21 mouse cellular contexts compared by ENCODE assay signal in genomic region chr19:17336646-17337045, GRCm38 (mm10). TPM values are rescaled to one million over a fixed set of nuclear protein-coding genes. Genes with fewer than 3 reads are reported as not detected.
DNase-seq lines count a peak whose midpoint lies in the region; ATAC-seq and TF ChIP-seq lines count a peak whose summit lies in the region.
"Had no signal": no experiment of that assay in that cellular context is flagged by ENCODE, and none has a peak within 500 bp of the region (broad histone marks: within the 10 kb centered on the region; RNA-seq: fewer than 3 reads in every experiment).

No protein-coding gene starts in this region.

- DNase-seq in heart, adult 11 months, result peak; percentile 35
- peak; percentile 64 for DNase-seq in kidney, postnatal 0 days (ENCODE audit: low spot score)
- DNase-seq in kidney, adult 18-20 months, result no peak
- DNase-seq in c-Kit-positive CD71-positive TER-119-positive erythroid progenitor cells, embryonic 14.5 days (ENCODE audit: low spot score), result no peak
- DNase-seq in spleen, postnatal 36 days (ENCODE audit: low spot score in 2 of 2), result no peak
- DNase-seq: adrenal gland, postnatal 25 days; cerebellum, adult 11 months; cerebellum, postnatal 36 days; heart, postnatal 10 days; kidney, postnatal 4 days; left cerebral cortex, postnatal 4 days; lung, adult 2 months; spleen, adult 18-20 months; thymus, postnatal 4 days had no signal

- H3K9ac ChIP-seq in heart, embryonic 12.5 days, result no peak overlapping the region
- no peak overlapping the region for H3K9ac ChIP-seq in kidney, postnatal 0 days (ENCODE audit: low read depth, low read length)
- H3K9ac ChIP-seq in liver, embryonic 16.5 days (ENCODE audit: low read depth, low read length), result peak overlapping the region; percentile 47
- H3K9ac ChIP-seq: embryonic facial prominence, embryonic 15.5 days; forebrain, embryonic 12.5 days had no signal

- no peaks in the 10 kb centered on the region; the same call in 1 of the 2 replicates for H3K36me3 ChIP-seq in heart, embryonic 12.5 days
- no peaks in the 10 kb centered on the region for H3K36me3 ChIP-seq in kidney, postnatal 0 days (ENCODE audit: insufficient read depth, low read length)
- H3K36me3 ChIP-seq in liver, embryonic 16.5 days (ENCODE audit: control insufficient read depth, insufficient read depth), result peaks cover 15% of the 10 kb centered on the region
- H3K36me3 ChIP-seq: embryonic facial prominence, embryonic 15.5 days; forebrain, embryonic 12.5 days had no signal

- H3K27ac ChIP-seq in heart, embryonic 12.5 days (ENCODE audit: poor library complexity, severe bottlenecking), result no peak overlapping the region
- no peak overlapping the region for H3K27ac ChIP-seq in kidney, postnatal 0 days
- peak overlapping the region; percentile 26 for H3K27ac ChIP-seq in bone marrow macrophage, adult 2 months (ENCODE audit: insufficient read depth, low read depth, low read length)
- peak overlapping the region; percentile 99 for H3K27ac ChIP-seq in liver, embryonic 16.5 days (ENCODE audit: low read length)
- H3K27ac ChIP-seq: embryonic facial prominence, embryonic 15.5 days; forebrain, embryonic 12.5 days had no signal

- H3K4me1 ChIP-seq in heart, embryonic 12.5 days (replicated peaks), result peaks cover 47% of the 10 kb centered on the region
- H3K4me1 ChIP-seq in kidney, postnatal 0 days (replicated peaks; ENCODE audit: insufficient read depth, low read length), result 0 out of 2 replicates have a peak, but pooled peaks cover 3% of the 10 kb centered on the region
- peaks cover 66% of the 10 kb centered on the region for H3K4me1 ChIP-seq in bone marrow macrophage, adult 2 months (ENCODE audit: control insufficient read depth, insufficient read depth, low read length)
- H3K4me1 ChIP-seq in liver, embryonic 16.5 days (ENCODE audit: control insufficient read depth, low read depth, low read length), result peaks cover 68% of the 10 kb centered on the region
- H3K4me1 ChIP-seq: embryonic facial prominence, embryonic 15.5 days; forebrain, embryonic 12.5 days had no signal

- WGBS in heart, embryonic 12.5 days, result 75% methylated on average over 7 of the region's 7 CpGs
- 32% methylated on average over 7 of the region's 7 CpGs for WGBS in kidney, postnatal 0 days
- WGBS in liver, embryonic 16.5 days (ENCODE audit: insufficient replicate concordance), result 69% methylated on average over 7 of the region's 7 CpGs

- no peaks in the 10 kb centered on the region for H3K9me3 ChIP-seq in heart, embryonic 12.5 days (replicated peaks)
- no peaks in the 10 kb centered on the region for H3K9me3 ChIP-seq in kidney, postnatal 0 days (replicated peaks; ENCODE audit: low read length)
- H3K9me3 ChIP-seq in liver, embryonic 16.5 days (replicated peaks; ENCODE audit: control insufficient read depth, low read length), result no peaks in the 10 kb centered on the region
- H3K9me3 ChIP-seq: embryonic facial prominence, embryonic 15.5 days; forebrain, embryonic 12.5 days had no signal

- H3K4me3 ChIP-seq in heart, embryonic 12.5 days, result no peak overlapping the region
- no peak overlapping the region for H3K4me3 ChIP-seq in kidney, postnatal 0 days (replicated peaks; ENCODE audit: low read depth, low read length)
- no peak overlapping the region for H3K4me3 ChIP-seq in bone marrow macrophage, adult 2 months (ENCODE audit: insufficient read depth, low read length)
- H3K4me3 ChIP-seq in liver, embryonic 16.5 days (ENCODE audit: low read depth, low read length), result no peak overlapping the region
- H3K4me3 ChIP-seq: embryonic facial prominence, embryonic 15.5 days; forebrain, embryonic 12.5 days had no signal

- TF ChIP-seq CTCF in kidney, postnatal 0 days (IDR thresholded peaks at IDR 0.05; ENCODE audit: low read depth), result no peak
- no peak for TF ChIP-seq CTCF in bone marrow macrophage, adult 2 months (IDR thresholded peaks at IDR 0.05; ENCODE audit: low read depth, low read length)

- TF ChIP-seq POLR2A in bone marrow macrophage, adult 2 months (IDR thresholded peaks at IDR 0.05; ENCODE audit: borderline replicate concordance, low read depth, low read length), result no peak

- H3K4me2 ChIP-seq in heart, embryonic 12.5 days, result no peak overlapping the region; the same call in 1 of the 2 replicates
- H3K4me2 ChIP-seq in kidney, postnatal 0 days (ENCODE audit: low read length), result no peak overlapping the region
- peak overlapping the region; percentile 54 for H3K4me2 ChIP-seq in liver, embryonic 16.5 days (ENCODE audit: low read depth, low read length)
- H3K4me2 ChIP-seq: embryonic facial prominence, embryonic 15.5 days; forebrain, embryonic 12.5 days had no signal

- no peak for ATAC-seq in heart, embryonic 12.5 days (ENCODE audit: insufficient number of reproducible peaks, low FRiP score)
- no peak for ATAC-seq in kidney, postnatal 0 days (replicated peaks; ENCODE audit: low FRiP score, low read depth)
- ATAC-seq in liver, embryonic 16.5 days (ENCODE audit: low read depth), result no peak
- ATAC-seq: inflammation-experienced regulatory T-cells, adult 6 months; midbrain, embryonic 16.5 days had no signal

- H3K27me3 ChIP-seq in heart, embryonic 12.5 days (replicated peaks), result no peaks in the 10 kb centered on the region
- H3K27me3 ChIP-seq in kidney, postnatal 0 days (ENCODE audit: insufficient read depth, low read length), result no peaks in the 10 kb centered on the region
- no peaks in the 10 kb centered on the region for H3K27me3 ChIP-seq in liver, embryonic 16.5 days (ENCODE audit: control insufficient read depth, insufficient read depth, low read depth, low read length)
- H3K27me3 ChIP-seq: embryonic facial prominence, embryonic 15.5 days; forebrain, embryonic 12.5 days had no signal

RNA-seq across cellular contexts. Expression of gene Gcnt1, which starts 36.0 kb away (rescaled TPM):
- polyA plus RNA-seq in heart, embryonic 12.5 days (2016; fragmentation: Nextera tagmentation; extraction: Ambion mirVana), result 12.7 and 13.2 TPM in 2 replicates
- polyA plus RNA-seq in kidney, postnatal 0 days (2015; fragmentation: Nextera tagmentation; extraction: Ambion mirVana), result 62.8 and 69.8 TPM in 2 replicates
- polyA plus RNA-seq in bone marrow macrophage, adult 2 months (2012; ENCODE audit: insufficient read depth, insufficient read length, missing spikeins), result 73.9 and 75.2 TPM in 2 replicates
- polyA plus RNA-seq in liver, embryonic 16.5 days (2015; fragmentation: Nextera tagmentation; extraction: Ambion mirVana), result 18.9 and 21.0 TPM in 2 replicates

RNA-seq across cellular contexts. Expression of gene Rfk, which starts 57.2 kb away (rescaled TPM):
- polyA plus RNA-seq in heart, embryonic 12.5 days (2016; fragmentation: Nextera tagmentation; extraction: Ambion mirVana), result 76.1 and 85.8 TPM in 2 replicates
- polyA plus RNA-seq in kidney, postnatal 0 days (2015; fragmentation: Nextera tagmentation; extraction: Ambion mirVana), result 97.5 and 103 TPM in 2 replicates
- polyA plus RNA-seq in bone marrow macrophage, adult 2 months (2012; ENCODE audit: insufficient read depth, insufficient read length, missing spikeins), result 40.7 and 41.4 TPM in 2 replicates
- polyA plus RNA-seq in liver, embryonic 16.5 days (2015; fragmentation: Nextera tagmentation; extraction: Ambion mirVana), result 48.8 and 49.8 TPM in 2 replicates

Comparison
In these comparisons a context has a peak if more than half of its experiments do, and no peak if none do; other contexts are left out.
1. DNase-seq: peak in heart, adult 11 months (single experiment) and kidney, postnatal 0 days (single experiment); none in kidney, adult 18-20 months (single experiment), c-Kit-positive CD71-positive TER-119-positive erythroid progenitor cells, embryonic 14.5 days (single experiment) and spleen, postnatal 36 days (0 of 2).
2. H3K27ac ChIP-seq: peak in bone marrow macrophage, adult 2 months (single experiment) and liver, embryonic 16.5 days (single experiment); none in heart, embryonic 12.5 days (single experiment) and kidney, postnatal 0 days (single experiment).